Mouse (Mus musculus) gastrocnemius, postnatal 36 days (tissue): ENCODE results near the gene Ppp1r32. TPM values are rescaled to one million over a fixed set of nuclear protein-coding genes. Genes with fewer than 3 reads are reported as not detected.

Experiments used
- DNase-seq, 2 experiments: peaks; one replicate each; pipeline ENCODE4 v3.0.0; 2022
- intact Hi-C: fragments of 180-260 bp; cut with DNase I; formaldehyde crosslinking; loops from one replicate; pipeline ENCODE4 v1.15.1; 2025
- total RNA-seq, 2 experiments: library from RNA; stranded (reverse); gene quantifications; 2 replicates each; pipeline ENCODE4 v1.2.3; 2021

The Ppp1r32 gene
- total RNA-seq, 2 experiments from 2014 or later: 0.46 to 0.49 TPM

DNA sequence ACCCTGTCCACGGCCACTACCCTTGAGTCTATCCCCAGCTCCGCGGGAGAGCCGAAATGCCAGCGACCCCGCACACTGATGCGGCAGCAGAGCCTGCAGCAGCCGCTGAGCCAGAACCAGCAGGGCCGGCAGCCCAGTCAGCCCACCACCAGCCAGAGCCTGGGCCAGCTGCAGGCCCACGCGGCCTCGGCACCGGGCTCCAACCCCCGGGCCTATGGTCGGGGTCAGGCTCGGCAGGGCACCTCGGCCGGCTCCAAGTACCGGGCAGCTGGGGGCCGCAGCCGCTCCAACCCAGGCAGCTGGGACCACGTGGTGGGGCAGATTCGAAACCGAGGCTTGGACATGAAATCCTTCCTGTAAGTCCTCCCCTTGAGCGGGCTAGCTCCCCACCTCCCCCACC lies 56.4 kb downstream of the Ppp1r32 start:
- DNase-seq: no peak
- intact Hi-C loops: no loop called here

DNA sequence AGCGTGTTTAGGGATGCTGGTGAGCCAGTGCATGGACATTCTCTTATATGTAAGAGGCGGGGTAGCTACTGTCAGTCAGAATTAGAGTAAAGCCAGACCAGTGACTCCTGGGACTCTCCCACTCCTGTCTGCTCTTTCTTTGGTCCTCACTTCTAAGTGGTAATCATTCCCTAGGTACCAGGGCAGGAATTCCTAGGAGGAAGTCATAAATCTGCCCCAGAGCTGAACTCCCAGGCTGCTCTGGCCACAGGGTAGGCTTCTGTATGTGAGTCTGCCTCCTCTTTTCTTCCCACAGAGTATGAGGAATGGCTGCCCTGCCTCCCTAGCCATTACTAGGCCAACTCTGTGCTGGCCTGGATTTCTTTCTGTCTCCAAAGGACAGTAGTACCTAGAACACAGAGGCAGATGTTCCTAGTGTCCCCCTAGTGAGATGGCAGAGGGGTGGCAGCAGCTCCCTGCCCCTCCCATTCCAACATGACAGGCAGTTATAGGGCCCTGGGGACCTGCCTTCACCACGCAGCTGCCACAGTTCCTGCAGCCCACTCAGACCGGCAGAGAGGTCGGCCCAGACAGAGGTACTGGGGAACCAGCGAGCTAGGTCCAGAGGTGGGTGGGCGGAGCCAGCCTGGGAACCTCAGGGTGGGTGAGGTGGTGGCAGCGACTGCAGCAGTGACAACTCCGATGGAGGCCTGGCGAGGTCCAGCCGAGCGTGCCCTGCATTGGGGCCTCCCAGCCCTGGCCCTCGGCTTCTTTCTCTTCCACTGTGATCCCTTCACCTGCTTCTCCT lies 57.1 kb downstream of the Ppp1r32 start:
- intact Hi-C loops: no loop called here
- DNase-seq: no peak

DNA sequence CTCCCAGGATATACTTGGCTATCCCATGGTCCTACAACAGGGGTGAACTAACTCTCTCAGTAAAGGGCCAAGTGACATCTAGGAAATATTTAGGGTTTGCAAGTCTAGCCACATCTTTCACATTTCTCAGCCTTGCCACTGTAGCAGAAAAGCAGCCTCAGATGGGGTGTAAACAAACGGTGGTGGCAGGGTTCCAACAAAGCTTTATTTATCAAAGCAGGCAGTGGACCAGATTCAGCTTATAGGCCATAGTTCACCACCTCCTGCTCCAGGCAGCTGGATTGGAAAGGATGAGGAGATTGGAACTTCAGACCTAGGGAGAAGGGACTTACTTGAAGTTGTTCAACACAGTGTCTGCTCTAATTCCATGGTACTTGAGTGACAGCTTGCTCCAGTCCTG lies 58.0 kb downstream of the Ppp1r32 start:
- DNase-seq: no peak
- intact Hi-C loops: no loop called here

Other genes with a start within 250 kb of the Ppp1r32 start
- gene Myrf, start 242.2 kb downstream of the Ppp1r32 start, total RNA-seq: under 1 TPM in 1 of 2 experiments, not detected in 1; 0.08 TPM
- 1 to 10 TPM; 6.9 to 8.9 TPM for gene Dagla, start 178.1 kb downstream of the Ppp1r32 start, total RNA-seq
- 1 to 10 TPM; 2.3 to 2.5 TPM for gene Syt7, start 93.8 kb downstream of the Ppp1r32 start, total RNA-seq
- under 1 TPM; 0.23 to 0.27 TPM for gene Lrrc10b, start 25.5 kb downstream of the Ppp1r32 start, total RNA-seq
- gene Cpsf7, start 42.3 kb upstream of the Ppp1r32 start, total RNA-seq: 10 to 100 TPM; 15.7 to 19.1 TPM
- 10 to 100 TPM; 49.3 to 49.6 TPM for gene Sdhaf2, start 43.2 kb upstream of the Ppp1r32 start, total RNA-seq
- gene Tmem216, start 73.3 kb upstream of the Ppp1r32 start, total RNA-seq: 1 to 10 TPM; 1.8 to 2.7 TPM
- gene Cyb561a3, start 94.2 kb upstream of the Ppp1r32 start, total RNA-seq: 1 to 10 TPM; 5.4 to 5.8 TPM
- gene Tmem138, start 94.4 kb upstream of the Ppp1r32 start, total RNA-seq: under 1 TPM; 0.71 to 0.94 TPM
- gene Ddb1, start 122.4 kb upstream of the Ppp1r32 start, total RNA-seq: 100 to 1,000 TPM; 111 to 120 TPM
- 1 to 10 TPM; 2.4 to 4.0 TPM for gene Tkfc, start 122.7 kb upstream of the Ppp1r32 start, total RNA-seq
- gene Vwce, start 151.3 kb upstream of the Ppp1r32 start, total RNA-seq: not detected
- not detected for gene Pga5, start 195.1 kb upstream of the Ppp1r32 start, total RNA-seq
- gene Vps37c, start 205.8 kb upstream of the Ppp1r32 start, total RNA-seq: 10 to 100 TPM; 16.1 to 21.6 TPM